Mouse (Mus musculus): Measurements from ENCODE around the gene Zfp367. TPM values are rescaled to one million over a fixed set of nuclear protein-coding genes. Genes with fewer than 3 reads are reported as not detected.

The Zfp367 gene
- polyA plus RNA-seq, 1 experiment from 2014 or later = 3.8 TPM

- H3K36me3 ChIP-seq (ENCODE audit: control insufficient read depth, insufficient read depth, low read length) = no peaks in the 10 kb centered on the region; the same call in 1 of the 2 replicates
- H3K27me3 ChIP-seq (ENCODE audit: control insufficient read depth, insufficient read depth, low read length) = no peaks in the 10 kb centered on the region
- H3K4me2 ChIP-seq (ENCODE audit: low read depth, low read length) = no peak overlapping the region
- ATAC-seq (ENCODE audit: low read depth) = no peak
- H3K27ac ChIP-seq (ENCODE audit: low read depth, low read length) = no peak overlapping the region
- no peaks in the 10 kb centered on the region for H3K9me3 ChIP-seq (ENCODE audit: control insufficient read depth, low read length)
- WGBS = 82% methylated on average over 4 of the region's 4 CpGs
- no peak overlapping the region for H3K9ac ChIP-seq (replicated peaks; ENCODE audit: low read depth, low read length)
- no peak overlapping the region for H3K4me3 ChIP-seq (ENCODE audit: low read depth, low read length)
- no peaks in the 10 kb centered on the region for H3K4me1 ChIP-seq (ENCODE audit: control insufficient read depth, insufficient read depth, low read length)
Observed at GRCm38 (mm10) chr13:64183583-64183982, 30.6 kb upstream of the Zfp367 start.

DNA sequence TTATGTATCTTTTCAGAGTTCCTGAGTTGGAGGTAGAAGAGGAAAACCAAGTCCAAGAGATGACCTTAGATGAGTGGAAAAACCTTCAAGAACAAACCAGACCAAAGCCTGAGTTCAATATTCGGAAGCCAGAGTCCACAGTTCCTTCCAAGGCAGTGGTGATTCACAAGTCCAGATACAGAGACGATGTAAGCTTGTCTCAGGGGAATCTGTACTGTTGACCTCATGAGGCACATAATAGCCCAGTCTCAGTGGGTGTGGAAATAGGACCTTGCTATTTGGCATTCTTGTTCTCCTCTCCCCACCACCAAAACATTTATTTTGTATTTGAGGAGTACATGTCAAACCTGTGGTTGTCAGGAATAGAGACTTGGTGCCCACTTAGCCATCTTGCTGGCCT is 29.1 kb upstream of the Zfp367 start:
- no peaks in the 10 kb centered on the region for H3K27me3 ChIP-seq (ENCODE audit: control insufficient read depth, insufficient read depth, low read length)
- H3K4me2 ChIP-seq (ENCODE audit: low read depth, low read length) = no peak overlapping the region
- peaks cover 11% of the 10 kb centered on the region for H3K36me3 ChIP-seq (ENCODE audit: control insufficient read depth, insufficient read depth, low read length)
- no peak overlapping the region for H3K27ac ChIP-seq (ENCODE audit: low read depth, low read length)
- H3K4me1 ChIP-seq (ENCODE audit: control insufficient read depth, insufficient read depth, low read length) = no peaks in the 10 kb centered on the region
- ATAC-seq (ENCODE audit: low read depth) = no peak
- H3K9ac ChIP-seq (replicated peaks; ENCODE audit: low read depth, low read length) = no peak overlapping the region
- H3K9me3 ChIP-seq (ENCODE audit: control insufficient read depth, low read length) = no peaks in the 10 kb centered on the region
- 89% methylated on average over 2 of the region's 2 CpGs for WGBS
- no peak overlapping the region for H3K4me3 ChIP-seq (ENCODE audit: low read depth, low read length)

GRCm38 (mm10) chr13:64180888-64181287 is 27.9 kb upstream of the Zfp367 start:
- Histone ChIP-seq H3K4me2 (ENCODE audit: low read depth, low read length) (no peak overlapping the region), H3K27ac (ENCODE audit: low read depth, low read length) (no peak overlapping the region), H3K27me3 (ENCODE audit: control insufficient read depth, insufficient read depth, low read length) (no peaks in the 10 kb centered on the region), H3K36me3 (ENCODE audit: control insufficient read depth, insufficient read depth, low read length) (peaks cover 11% of the 10 kb centered on the region), H3K4me1 (ENCODE audit: control insufficient read depth, insufficient read depth, low read length) (no peaks in the 10 kb centered on the region), H3K9me3 (ENCODE audit: control insufficient read depth, low read length) (no peaks in the 10 kb centered on the region), H3K9ac (replicated peaks; ENCODE audit: low read depth, low read length) (no peak overlapping the region), H3K4me3 (ENCODE audit: low read depth, low read length) (no peak overlapping the region)
- ATAC-seq (ENCODE audit: low read depth) = no peak
- whole genome bisulfite sequencing = 88% methylated on average over 3 of the region's 3 CpGs

DNA sequence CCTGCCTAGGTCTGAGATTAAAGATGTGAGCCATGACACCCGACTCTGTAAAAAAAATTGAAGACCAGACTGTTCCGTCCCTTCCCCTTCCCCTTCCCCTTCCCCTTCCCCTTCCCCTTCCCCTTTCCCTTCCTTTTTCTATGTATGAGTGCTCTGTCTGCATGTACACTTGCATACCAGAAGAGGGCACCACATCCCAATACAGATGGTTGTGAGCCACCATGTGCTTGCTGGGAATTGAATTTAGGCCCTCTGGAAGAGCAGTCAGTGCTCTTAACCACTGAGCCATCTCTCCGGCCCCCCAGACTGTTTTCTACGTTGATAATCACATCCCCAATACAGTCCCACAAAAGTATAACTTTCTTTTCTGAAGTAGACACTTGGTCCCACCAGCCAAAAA is 27.3 kb upstream of the Zfp367 start:
- 89% methylated on average over 4 of the region's 4 CpGs for WGBS
- Histone ChIP-seq H3K9me3 (ENCODE audit: control insufficient read depth, low read length) (no peaks in the 10 kb centered on the region), H3K27ac (ENCODE audit: low read depth, low read length) (no peak overlapping the region), H3K36me3 (ENCODE audit: control insufficient read depth, insufficient read depth, low read length) (peaks cover 11% of the 10 kb centered on the region), H3K9ac (replicated peaks; ENCODE audit: low read depth, low read length) (no peak overlapping the region), H3K27me3 (ENCODE audit: control insufficient read depth, insufficient read depth, low read length) (no peaks in the 10 kb centered on the region), H3K4me2 (ENCODE audit: low read depth, low read length) (no peak overlapping the region), H3K4me3 (ENCODE audit: low read depth, low read length) (no peak overlapping the region), H3K4me1 (ENCODE audit: control insufficient read depth, insufficient read depth, low read length) (no peaks in the 10 kb centered on the region)
- no peak for ATAC-seq (ENCODE audit: low read depth)

- H3K4me3 ChIP-seq (ENCODE audit: low read depth, low read length) = no peak overlapping the region
- 85% methylated on average over 13 of the region's 13 CpGs for WGBS
- H3K27ac ChIP-seq (ENCODE audit: low read depth, low read length) = no peak overlapping the region
- H3K9me3 ChIP-seq (ENCODE audit: control insufficient read depth, low read length) = no peaks in the 10 kb centered on the region
- H3K27me3 ChIP-seq (ENCODE audit: control insufficient read depth, insufficient read depth, low read length) = no peaks in the 10 kb centered on the region
- H3K4me2 ChIP-seq (ENCODE audit: low read depth, low read length) = no peak overlapping the region
- H3K4me1 ChIP-seq (ENCODE audit: control insufficient read depth, insufficient read depth, low read length) = no peaks in the 10 kb centered on the region
- no peak overlapping the region for H3K9ac ChIP-seq (replicated peaks; ENCODE audit: low read depth, low read length)
- no peak for ATAC-seq (ENCODE audit: low read depth)
- H3K36me3 ChIP-seq (ENCODE audit: control insufficient read depth, insufficient read depth, low read length) = peaks cover 11% of the 10 kb centered on the region
Observed at GRCm38 (mm10) chr13:64178746-64179652, 26.0 kb upstream of the Zfp367 start.

- ATAC-seq (ENCODE audit: low read depth) = no peak
- H3K9me3 ChIP-seq (ENCODE audit: control insufficient read depth, low read length) = no peaks in the 10 kb centered on the region
- H3K9ac ChIP-seq (replicated peaks; ENCODE audit: low read depth, low read length) = no peak overlapping the region
- no peak overlapping the region for H3K4me2 ChIP-seq (ENCODE audit: low read depth, low read length)
- H3K27ac ChIP-seq (ENCODE audit: low read depth, low read length) = no peak overlapping the region
- H3K36me3 ChIP-seq (ENCODE audit: control insufficient read depth, insufficient read depth, low read length) = peaks cover 16% of the 10 kb centered on the region
- no peaks in the 10 kb centered on the region for H3K27me3 ChIP-seq (ENCODE audit: control insufficient read depth, insufficient read depth, low read length)
- WGBS = 88% methylated on average over 7 of the region's 7 CpGs
- no peak overlapping the region for H3K4me3 ChIP-seq (ENCODE audit: low read depth, low read length)
- no peaks in the 10 kb centered on the region for H3K4me1 ChIP-seq (ENCODE audit: control insufficient read depth, insufficient read depth, low read length)
Observed at GRCm38 (mm10) chr13:64178000-64178399, 25.0 kb upstream of the Zfp367 start.

- H3K9ac ChIP-seq (replicated peaks; ENCODE audit: low read depth, low read length) = no peak overlapping the region
- H3K36me3 ChIP-seq (ENCODE audit: control insufficient read depth, insufficient read depth, low read length) = peaks cover 20% of the 10 kb centered on the region; the same call in 1 of the 2 replicates
- H3K27ac ChIP-seq (ENCODE audit: low read depth, low read length) = no peak overlapping the region
- ATAC-seq (ENCODE audit: low read depth) = no peak
- no peak overlapping the region for H3K4me2 ChIP-seq (ENCODE audit: low read depth, low read length)
- H3K4me3 ChIP-seq (ENCODE audit: low read depth, low read length) = no peak overlapping the region
- 97% methylated on average over 25 of the region's 25 CpGs for WGBS
- H3K9me3 ChIP-seq (ENCODE audit: control insufficient read depth, low read length) = peaks cover 40% of the 10 kb centered on the region
- no peaks in the 10 kb centered on the region for H3K4me1 ChIP-seq (ENCODE audit: control insufficient read depth, insufficient read depth, low read length)
- no peaks in the 10 kb centered on the region for H3K27me3 ChIP-seq (ENCODE audit: control insufficient read depth, insufficient read depth, low read length)
Observed at GRCm38 (mm10) chr13:64169746-64170145, 16.7 kb upstream of the Zfp367 start.

DNA sequence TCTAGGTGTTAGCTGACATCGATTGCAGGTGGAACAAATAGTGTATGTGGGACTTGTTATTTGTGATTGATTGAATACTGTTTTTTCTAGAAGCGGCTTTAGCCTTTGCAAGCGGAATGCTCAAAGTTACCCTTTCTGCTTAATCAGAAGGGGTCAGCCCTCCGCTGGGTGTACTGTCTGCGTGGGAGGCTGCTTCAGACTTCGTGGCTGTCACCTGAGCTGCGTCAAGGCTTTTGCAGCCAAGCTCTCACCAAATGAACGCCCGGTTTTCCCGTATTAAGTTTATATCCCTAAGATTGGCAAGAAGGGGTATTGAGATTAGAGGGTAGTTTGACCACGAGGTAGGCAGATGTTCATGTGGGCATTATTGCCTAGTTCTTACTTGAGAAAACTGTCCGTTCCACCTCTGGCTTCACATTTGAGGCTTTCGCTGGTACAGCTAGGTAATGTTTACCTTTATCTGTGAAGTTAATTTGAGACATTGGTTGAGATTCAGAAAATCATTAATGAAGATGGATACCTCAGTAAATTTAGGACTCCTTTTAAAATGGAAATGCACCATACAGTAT is 10.2 kb upstream of the Zfp367 start:
- Histone ChIP-seq H3K9me3 (ENCODE audit: control insufficient read depth, low read length) (peaks cover 7% of the 10 kb centered on the region), H3K27me3 (ENCODE audit: control insufficient read depth, insufficient read depth, low read length) (no peaks in the 10 kb centered on the region), H3K4me1 (ENCODE audit: control insufficient read depth, insufficient read depth, low read length) (peaks cover 5% of the 10 kb centered on the region; the same call in 1 of the 2 replicates), H3K9ac (replicated peaks; ENCODE audit: low read depth, low read length) (peak overlapping the region; percentile 86), H3K36me3 (ENCODE audit: control insufficient read depth, insufficient read depth, low read length) (no peaks in the 10 kb centered on the region), H3K4me3 (ENCODE audit: low read depth, low read length) (peak overlapping the region; percentile 80), H3K4me2 (ENCODE audit: low read depth, low read length) (peak overlapping the region; percentile 100), H3K27ac (ENCODE audit: low read depth, low read length) (no peak overlapping the region)
- WGBS = 28% methylated on average over 13 of the region's 13 CpGs
- ATAC-seq (ENCODE audit: low read depth) = no peak

GRCm38 (mm10) chr13:64162626-64163025 is 9.6 kb upstream of the Zfp367 start:
- Histone ChIP-seq H3K9ac (replicated peaks; ENCODE audit: low read depth, low read length) (peak overlapping the region; percentile 86), H3K4me2 (ENCODE audit: low read depth, low read length) (peak overlapping the region; percentile 100), H3K36me3 (ENCODE audit: control insufficient read depth, insufficient read depth, low read length) (no peaks in the 10 kb centered on the region), H3K4me1 (ENCODE audit: control insufficient read depth, insufficient read depth, low read length) (peaks cover 5% of the 10 kb centered on the region; the same call in 1 of the 2 replicates), H3K27me3 (ENCODE audit: control insufficient read depth, insufficient read depth, low read length) (no peaks in the 10 kb centered on the region), H3K9me3 (ENCODE audit: control insufficient read depth, low read length) (peaks cover 5% of the 10 kb centered on the region; the same call in 1 of the 2 replicates), H3K4me3 (ENCODE audit: low read depth, low read length) (peak overlapping the region; percentile 80), H3K27ac (ENCODE audit: low read depth, low read length) (no peak overlapping the region)
- peak; percentile 0; the same call in 1 of the 2 replicates for ATAC-seq (ENCODE audit: low read depth)
- 2% methylated on average over 14 of the region's 14 CpGs for WGBS

Measured in neural tube, embryonic 14.5 days (tissue).